Mouse (Mus musculus) liver, embryonic 16.5 days (tissue): ENCODE data around the gene Lix1l. TPM values are rescaled to one million over a fixed set of nuclear protein-coding genes. Genes with fewer than 3 reads are reported as not detected.

Source experiments
- ATAC-seq: fragments of 200-750 bp; cut with Nextera tagmentation; 2 replicates; pipeline ENCODE4 v1.8.0; 2017; ENCODE audit warnings: low read depth, mild to moderate bottlenecking, moderate number of reproducible peaks, moderate library complexity
- H3K27ac ChIP-seq: fragments of 300-500 bp; sonication (generic); 2 replicates; pipeline ENCODE4 v1.5.1; 2014; ENCODE audit warnings: mild to moderate bottlenecking, low read length
- H3K27me3 ChIP-seq: fragments of 300-500 bp; sonication (generic); 2 replicates; pipeline ENCODE4 v1.6.1; 2014; ENCODE audit warnings: low read depth, low read length, mixed read lengths; ENCODE audit not compliant: control insufficient read depth, insufficient read depth
- H3K36me3 ChIP-seq: fragments of 300-500 bp; sonication (generic); 2 replicates; pipeline ENCODE4 v1.6.1; 2014; ENCODE audit warnings: mild to moderate bottlenecking; ENCODE audit not compliant: control insufficient read depth, insufficient read depth
- H3K4me1 ChIP-seq: fragments of 300-500 bp; sonication (generic); 2 replicates; pipeline ENCODE4 v1.6.1; 2014; ENCODE audit warnings: low read depth, low read length, mixed read lengths; ENCODE audit not compliant: control insufficient read depth
- H3K4me2 ChIP-seq: fragments of 300-500 bp; sonication (generic); 2 replicates; pipeline ENCODE4 v1.6.1; 2014; ENCODE audit warnings: low read depth, low read length, mixed read lengths
- H3K4me3 ChIP-seq: fragments of 300-500 bp; sonication (generic); 2 replicates; pipeline ENCODE4 v1.5.1; 2014; ENCODE audit warnings: low read depth, mild to moderate bottlenecking, low read length
- H3K9ac ChIP-seq: fragments of 300-500 bp; sonication (generic); 2 replicates; pipeline ENCODE4 v1.6.1; 2014; ENCODE audit warnings: low read depth, low read length
- H3K9me3 ChIP-seq: fragments of 300-500 bp; sonication (generic); replicated peaks from 2 replicates; pipeline ENCODE4 v1.6.1; 2016; ENCODE audit warnings: low read length; ENCODE audit not compliant: control insufficient read depth
- WGBS: fragments of 180-500 bp; shearing (Covaris S2); extraction: QIAGEN DNeasy Blood & Tissue Kit; methylation state at CpG from one replicate; pipeline ENCODE4 v1.1.7; 2014; ENCODE audit not compliant: insufficient replicate concordance; 5-methylcytosine and 5-hydroxymethylcytosine counted together
- polyA plus RNA-seq: library from polyadenylated mRNA; unstranded; fragments of >200 nt; fragmentation: Nextera tagmentation; extraction: Ambion mirVana; gene quantifications from 2 replicates; pipeline ENCODE4 v1.2.1, GENCODE M21; 2015

Gene Lix1l
- polyA plus RNA-seq, 1 experiment from 2014 or later: 0.68 TPM

DNA sequence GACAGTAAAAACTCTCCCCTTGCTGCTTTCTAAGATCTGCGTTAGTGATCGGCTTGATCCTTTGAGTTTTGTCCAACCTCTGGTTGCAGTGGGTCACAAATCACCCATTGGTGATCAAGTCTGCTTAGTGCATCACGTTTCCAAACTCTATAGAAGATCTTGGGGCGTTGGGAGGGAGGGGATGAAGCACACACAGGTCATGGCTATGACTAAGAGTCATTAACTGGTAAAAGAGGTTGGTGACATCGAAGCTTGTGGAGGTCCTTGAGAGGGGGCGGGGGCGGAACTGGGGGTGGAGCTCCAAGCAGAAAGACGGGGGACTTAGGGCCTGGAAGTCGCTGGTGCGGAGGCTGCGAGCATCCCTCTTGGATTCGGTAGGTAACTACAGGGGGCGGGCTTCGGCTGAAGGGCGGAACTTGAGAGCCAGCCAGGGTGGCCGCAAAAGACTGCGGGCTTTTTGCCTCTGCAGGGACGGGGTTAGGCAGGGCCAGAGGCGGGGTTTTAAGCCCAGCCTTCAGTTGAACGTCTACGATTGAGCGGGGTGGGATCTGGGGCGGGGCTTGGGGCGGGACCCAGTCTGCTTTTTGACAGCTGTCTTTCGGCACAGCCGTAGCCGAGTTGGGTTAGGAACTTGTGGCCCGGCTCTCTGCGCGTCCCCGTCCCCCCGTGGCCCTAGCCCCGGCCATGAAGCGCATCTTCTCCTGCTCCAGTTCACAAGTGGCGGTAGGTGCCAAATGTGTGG lies 68.9 kb downstream of the Lix1l start, which contains the start of gene Ankrd35:
TSS of gene Ankrd35 (plus strand) at position 405 of the 742 bp plus-strand sequence.
- 6% methylated on average over 35 of the region's 35 CpGs for WGBS
- no peaks in the 10 kb centered on the region for H3K4me1 ChIP-seq
- ATAC-seq: peak; percentile 96
- H3K36me3 ChIP-seq: no peaks in the 10 kb centered on the region
- peak within 1 kb of the TSS; percentile 73 for H3K4me2 ChIP-seq
- H3K27me3 ChIP-seq: peaks cover 10% of the 10 kb centered on the region
- H3K9me3 ChIP-seq: no peaks in the 10 kb centered on the region
- no peak within 1 kb of the TSS for H3K27ac ChIP-seq
- peak within 1 kb of the TSS; percentile 49 for H3K4me3 ChIP-seq
- no peak within 1 kb of the TSS for H3K9ac ChIP-seq

GRCm38 (mm10) chr3:96671519-96671918 lies 70.6 kb downstream of the Lix1l start:
- Histone ChIP-seq H3K36me3 (no peaks in the 10 kb centered on the region), H3K27me3 (peaks cover 10% of the 10 kb centered on the region), H3K27ac (no peak overlapping the region), H3K4me2 (no peak overlapping the region), H3K4me1 (no peaks in the 10 kb centered on the region), H3K4me3 (no peak overlapping the region), H3K9ac (no peak overlapping the region), H3K9me3 (no peaks in the 10 kb centered on the region)
- no peak for ATAC-seq
- WGBS: 78% methylated on average over 5 of the region's 5 CpGs

DNA sequence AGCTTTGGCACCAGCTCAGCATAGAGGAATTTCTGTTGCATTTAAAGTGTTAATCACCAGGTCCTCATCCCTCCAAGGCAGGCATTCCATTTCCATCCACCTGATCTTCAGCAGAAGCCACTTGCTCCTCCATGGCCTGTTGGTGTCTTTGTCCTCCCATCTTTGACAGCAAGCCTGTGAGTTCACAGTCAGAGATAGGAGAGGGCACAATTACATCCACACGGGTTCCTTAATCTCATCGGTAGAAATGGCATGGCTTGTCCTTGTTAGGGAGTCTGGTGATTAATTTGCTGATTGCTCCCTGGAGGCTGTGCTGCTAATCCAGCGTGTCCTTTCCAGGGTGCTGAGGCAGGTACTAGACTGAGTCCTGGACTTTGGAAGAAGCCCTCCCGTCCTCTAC lies 72.6 kb downstream of the Lix1l start:
- Histone ChIP-seq H3K27ac (no peak overlapping the region), H3K4me1 (no peaks in the 10 kb centered on the region), H3K4me3 (no peak overlapping the region), H3K4me2 (no peak overlapping the region), H3K9me3 (no peaks in the 10 kb centered on the region), H3K36me3 (no peaks in the 10 kb centered on the region), H3K9ac (no peak overlapping the region), H3K27me3 (peaks cover 10% of the 10 kb centered on the region)
- 58% methylated on average over 4 of the region's 4 CpGs for WGBS
- no peak for ATAC-seq

DNA sequence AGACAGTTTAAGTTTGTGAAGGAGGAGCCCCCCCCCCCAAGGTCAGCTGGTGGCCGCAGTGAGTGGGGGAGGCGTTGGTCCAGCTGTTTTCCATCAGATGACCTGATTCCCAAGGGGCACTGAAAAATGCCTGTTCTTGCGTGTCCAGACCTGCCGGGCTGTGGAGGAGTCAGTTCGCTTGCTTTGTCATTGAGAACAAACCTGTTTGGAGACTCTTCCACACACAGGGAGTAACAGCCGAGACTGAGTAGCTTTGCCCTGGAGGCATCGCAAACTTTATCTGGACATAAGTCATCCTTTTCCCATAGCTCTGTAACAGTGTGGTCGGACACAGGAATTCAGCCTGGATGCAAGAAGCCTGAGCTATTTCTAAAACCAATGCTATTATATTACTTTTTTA lies 73.5 kb downstream of the Lix1l start:
- no peak overlapping the region for H3K9ac ChIP-seq
- H3K27ac ChIP-seq: no peak overlapping the region
- no peaks in the 10 kb centered on the region for H3K36me3 ChIP-seq
- H3K9me3 ChIP-seq: no peaks in the 10 kb centered on the region
- no peak overlapping the region for H3K4me2 ChIP-seq
- H3K4me3 ChIP-seq: no peak overlapping the region
- no peak for ATAC-seq
- no peaks in the 10 kb centered on the region; the same call in 1 of the 2 replicates for H3K4me1 ChIP-seq
- 66% methylated on average over 8 of the region's 8 CpGs for WGBS
- peaks cover 10% of the 10 kb centered on the region for H3K27me3 ChIP-seq

GRCm38 (mm10) chr3:96675171-96675570 lies 74.2 kb downstream of the Lix1l start:
- Histone ChIP-seq H3K27ac (no peak overlapping the region), H3K4me1 (no peaks in the 10 kb centered on the region; the same call in 1 of the 2 replicates), H3K36me3 (no peaks in the 10 kb centered on the region), H3K27me3 (peaks cover 10% of the 10 kb centered on the region), H3K4me3 (no peak overlapping the region), H3K9me3 (no peaks in the 10 kb centered on the region), H3K9ac (no peak overlapping the region), H3K4me2 (no peak overlapping the region)
- ATAC-seq: no peak
- 46% methylated on average over 3 of the region's 3 CpGs for WGBS

GRCm38 (mm10) chr3:96675690-96676089 lies 74.7 kb downstream of the Lix1l start:
- ATAC-seq: no peak
- H3K9me3 ChIP-seq: no peaks in the 10 kb centered on the region
- no peak overlapping the region for H3K9ac ChIP-seq
- H3K27ac ChIP-seq: no peak overlapping the region
- H3K4me1 ChIP-seq: no peaks in the 10 kb centered on the region; the same call in 1 of the 2 replicates
- H3K36me3 ChIP-seq: no peaks in the 10 kb centered on the region
- peaks cover 8% of the 10 kb centered on the region for H3K27me3 ChIP-seq
- H3K4me3 ChIP-seq: no peak overlapping the region
- 62% methylated on average over 3 of the region's 3 CpGs for WGBS
- no peak overlapping the region for H3K4me2 ChIP-seq

Other genes starting within 250 kb of the Lix1l start
- not detected in 2 replicates for gene BC107364, start 148.8 kb upstream of the Lix1l start, polyA plus RNA-seq
- gene Hfe2, start 76.0 kb upstream of the Lix1l start, polyA plus RNA-seq: 9.2 and 12.0 TPM in 2 replicates
- gene Txnip, start 43.2 kb upstream of the Lix1l start, polyA plus RNA-seq: 49.3 and 51.2 TPM in 2 replicates
- 0.48 and 0.55 TPM in 2 replicates for gene Gm16253, start 24.2 kb upstream of the Lix1l start, polyA plus RNA-seq
- 10.8 and 12.2 TPM in 2 replicates for gene Polr3gl, start 7.0 kb upstream of the Lix1l start, polyA plus RNA-seq
- gene Ankrd34a, start 4.5 kb upstream of the Lix1l start, polyA plus RNA-seq: 0.09 and 0.15 TPM in 2 replicates
- gene Rbm8a, start 28.8 kb downstream of the Lix1l start, polyA plus RNA-seq: 48.1 and 48.4 TPM in 2 replicates
- 14.5 and 15.3 TPM in 2 replicates for gene Pex11b, start 34.2 kb downstream of the Lix1l start, polyA plus RNA-seq
- 0.02 TPM in 1 of 2 replicates, not detected in the other for gene Gm42957, start 34.3 kb downstream of the Lix1l start, polyA plus RNA-seq
- 0.17 and 0.18 TPM in 2 replicates for gene Itga10, start 44.4 kb downstream of the Lix1l start, polyA plus RNA-seq
- 0.22 and 0.28 TPM in 2 replicates for gene Ankrd35, start 69.0 kb downstream of the Lix1l start, polyA plus RNA-seq
- gene Pias3, start 95.2 kb downstream of the Lix1l start, polyA plus RNA-seq: 5.7 and 7.2 TPM in 2 replicates
- gene Nudt17, start 107.4 kb downstream of the Lix1l start, polyA plus RNA-seq: 0.62 and 0.81 TPM in 2 replicates
- 19.4 and 19.5 TPM in 2 replicates for gene Polr3c, start 126.5 kb downstream of the Lix1l start, polyA plus RNA-seq
- 24.9 and 28.5 TPM in 2 replicates for gene Rnf115, start 126.5 kb downstream of the Lix1l start, polyA plus RNA-seq
- gene Pdzk1, start 228.1 kb downstream of the Lix1l start, polyA plus RNA-seq: 30.3 and 33.5 TPM in 2 replicates
- gene Cd160, start 228.2 kb downstream of the Lix1l start, polyA plus RNA-seq: 0.22 and 0.27 TPM in 2 replicates